ENCODE assay signal across 9 mouse cellular contexts in the genomic region with DNA sequence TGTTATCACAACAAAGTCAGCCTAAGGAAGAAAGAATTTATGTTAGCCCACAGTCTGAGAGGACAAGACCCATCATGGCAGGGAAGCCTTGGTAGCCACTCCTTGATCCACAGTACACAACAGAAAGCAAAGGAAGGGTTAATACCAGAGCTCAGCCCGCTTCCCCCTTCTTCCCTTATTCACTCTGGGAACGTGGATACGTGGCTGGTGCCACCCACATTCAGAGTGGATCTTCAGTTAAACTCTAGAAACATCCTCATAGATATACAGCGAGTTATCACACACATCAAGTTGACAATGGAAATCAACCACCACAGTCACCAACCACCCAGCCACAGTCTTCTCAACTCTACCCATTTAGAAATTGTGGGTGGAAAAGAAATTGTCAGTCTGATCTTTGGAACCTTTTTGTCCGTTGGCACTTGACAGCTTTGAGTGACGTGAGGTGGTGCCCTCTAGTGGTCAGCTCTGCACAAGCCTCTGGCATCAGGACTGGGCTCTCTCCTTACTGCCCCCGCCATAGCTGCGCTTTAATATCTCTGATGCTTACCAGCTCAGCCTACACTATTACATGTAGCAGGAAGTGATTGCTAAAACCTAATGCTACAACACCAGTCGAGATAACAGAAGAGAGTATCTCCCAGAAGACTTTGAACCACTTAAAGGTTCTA. TPM values are rescaled to one million over a fixed set of nuclear protein-coding genes. Genes with fewer than 3 reads are reported as not detected.
DNase-seq lines count a peak whose midpoint lies in the region; ATAC-seq lines count a peak whose summit lies in the region.
"Had no signal": no experiment of that assay in that cellular context is flagged by ENCODE, and none has a peak within 500 bp of the region (broad histone marks: within the 10 kb centered on the region; RNA-seq: fewer than 3 reads in every experiment).

No protein-coding gene starts in this region.

- no peak overlapping the region for H3K9ac ChIP-seq in forebrain, embryonic 12.5 days
- H3K9ac ChIP-seq in hindbrain, embryonic 14.5 days, result no peak overlapping the region
- H3K9ac ChIP-seq in limb, embryonic 11.5 days (ENCODE audit: low read length), result no peak overlapping the region
- no peak overlapping the region for H3K9ac ChIP-seq in midbrain, embryonic 14.5 days (replicated peaks; ENCODE audit: low read length)
- H3K9ac ChIP-seq: limb, embryonic 15.5 days had no signal

- peak; percentile 52 for DNase-seq in ovary, postnatal 36 days (ENCODE audit: low spot score)
- no peak for DNase-seq in ovary, adult 18-20 months (ENCODE audit: low spot score)
- peak; percentile 78 for DNase-seq in c-Kit-positive CD71-positive TER-119-negative erythroid progenitor cells, embryonic 14.5 days (ENCODE audit: low read depth)
- no peak for DNase-seq in hindbrain, embryonic 14.5 days (ENCODE audit: low spot score)
- peak; percentile 77 for DNase-seq in limb, embryonic 11.5 days (ENCODE audit: low spot score)
- peak; percentile 77 for DNase-seq in midbrain, embryonic 14.5 days
- peak; percentile 74 for DNase-seq in testis, postnatal 10 days (ENCODE audit: low spot score)

- H3K9me3 ChIP-seq in forebrain, embryonic 12.5 days, result no peaks in the 10 kb centered on the region
- no peaks in the 10 kb centered on the region for H3K9me3 ChIP-seq in hindbrain, embryonic 14.5 days (ENCODE audit: control insufficient read depth, low read length)
- no peaks in the 10 kb centered on the region for H3K9me3 ChIP-seq in limb, embryonic 11.5 days (ENCODE audit: control insufficient read depth, low read length)
- no peaks in the 10 kb centered on the region for H3K9me3 ChIP-seq in midbrain, embryonic 14.5 days (ENCODE audit: control insufficient read depth, low read length)
- H3K9me3 ChIP-seq: limb, embryonic 15.5 days had no signal

- no peaks in the 10 kb centered on the region for H3K27me3 ChIP-seq in forebrain, embryonic 12.5 days
- no peaks in the 10 kb centered on the region for H3K27me3 ChIP-seq in hindbrain, embryonic 14.5 days (ENCODE audit: control insufficient read depth, insufficient read depth, low read length)
- H3K27me3 ChIP-seq in limb, embryonic 11.5 days (ENCODE audit: control insufficient read depth, insufficient read depth, low read length), result no peaks in the 10 kb centered on the region
- no peaks in the 10 kb centered on the region for H3K27me3 ChIP-seq in midbrain, embryonic 14.5 days (ENCODE audit: control insufficient read depth, insufficient read depth, low read length)
- H3K27me3 ChIP-seq: limb, embryonic 15.5 days had no signal

- no peak overlapping the region for H3K4me2 ChIP-seq in forebrain, embryonic 12.5 days
- no peak overlapping the region for H3K4me2 ChIP-seq in hindbrain, embryonic 14.5 days (replicated peaks)
- H3K4me2 ChIP-seq in limb, embryonic 11.5 days (ENCODE audit: low read depth, severe bottlenecking), result no peak overlapping the region
- no peak overlapping the region for H3K4me2 ChIP-seq in midbrain, embryonic 14.5 days (ENCODE audit: low read length)
- H3K4me2 ChIP-seq: limb, embryonic 15.5 days had no signal

- no peak overlapping the region for H3K27ac ChIP-seq in forebrain, embryonic 12.5 days
- no peak overlapping the region for H3K27ac ChIP-seq in hindbrain, embryonic 14.5 days
- H3K27ac ChIP-seq in limb, embryonic 11.5 days (replicated peaks; ENCODE audit: low read depth, low read length), result no peak overlapping the region
- H3K27ac ChIP-seq in midbrain, embryonic 14.5 days (replicated peaks; ENCODE audit: low read depth, low read length), result no peak overlapping the region
- H3K27ac ChIP-seq: limb, embryonic 15.5 days had no signal

- no peaks in the 10 kb centered on the region for H3K36me3 ChIP-seq in forebrain, embryonic 12.5 days (replicated peaks)
- H3K36me3 ChIP-seq in hindbrain, embryonic 14.5 days (replicated peaks; ENCODE audit: control insufficient read depth, insufficient read depth), result no peaks in the 10 kb centered on the region
- no peaks in the 10 kb centered on the region for H3K36me3 ChIP-seq in limb, embryonic 11.5 days (ENCODE audit: control insufficient read depth, insufficient read depth, low read length)
- no peaks in the 10 kb centered on the region for H3K36me3 ChIP-seq in midbrain, embryonic 14.5 days (ENCODE audit: control insufficient read depth, insufficient read depth, low read length)
- H3K36me3 ChIP-seq: limb, embryonic 15.5 days had no signal

- peaks cover 3% of the 10 kb centered on the region for H3K4me1 ChIP-seq in forebrain, embryonic 12.5 days
- H3K4me1 ChIP-seq in hindbrain, embryonic 14.5 days (replicated peaks; ENCODE audit: control insufficient read depth, insufficient read depth, low read length), result peaks cover 3% of the 10 kb centered on the region
- no peaks in the 10 kb centered on the region for H3K4me1 ChIP-seq in limb, embryonic 11.5 days (ENCODE audit: control insufficient read depth, insufficient read depth, low read length)
- peaks cover 3% of the 10 kb centered on the region for H3K4me1 ChIP-seq in midbrain, embryonic 14.5 days (ENCODE audit: control insufficient read depth, insufficient read depth, low read length)

- 22% methylated on average over 9 of the region's 9 CpGs for WGBS in forebrain, embryonic 12.5 days
- WGBS in hindbrain, embryonic 14.5 days, result 27% methylated on average over 9 of the region's 9 CpGs
- WGBS in limb, embryonic 11.5 days, result 29% methylated on average over 9 of the region's 9 CpGs
- 21% methylated on average over 9 of the region's 9 CpGs for WGBS in midbrain, embryonic 14.5 days

- ATAC-seq in forebrain, embryonic 12.5 days (ENCODE audit: low FRiP score), result peak; percentile 65; the same call in 1 of the 2 replicates
- ATAC-seq in hindbrain, embryonic 14.5 days (ENCODE audit: low FRiP score), result peak; percentile 56; the same call in 1 of the 2 replicates
- ATAC-seq in limb, embryonic 11.5 days (ENCODE audit: insufficient number of reproducible peaks, low FRiP score, low TSS enrichment, low read depth), result no peak
- peak; percentile 77; the same call in 1 of the 2 replicates for ATAC-seq in midbrain, embryonic 14.5 days (ENCODE audit: low FRiP score, low TSS enrichment)

- no peak overlapping the region for H3K4me3 ChIP-seq in forebrain, embryonic 12.5 days (replicated peaks)
- H3K4me3 ChIP-seq in hindbrain, embryonic 14.5 days (replicated peaks; ENCODE audit: low read length), result no peak overlapping the region
- no peak overlapping the region for H3K4me3 ChIP-seq in limb, embryonic 11.5 days (ENCODE audit: low read depth, low read length)
- H3K4me3 ChIP-seq in midbrain, embryonic 14.5 days (replicated peaks; ENCODE audit: low read depth, low read length), result no peak overlapping the region
- H3K4me3 ChIP-seq: limb, embryonic 15.5 days had no signal

RNA-seq across cellular contexts. Expression of a gene that starts 5.7 kb away (rescaled TPM):
- polyA plus RNA-seq in forebrain, embryonic 12.5 days (2016; fragmentation: Nextera tagmentation; extraction: Ambion mirVana), result 2.8 and 5.1 TPM in 2 replicates
- 2.6 and 2.9 TPM in 2 replicates for polyA plus RNA-seq in hindbrain, embryonic 14.5 days (2014; fragmentation: Nextera tagmentation; extraction: Ambion mirVana)
- polyA plus RNA-seq in limb, embryonic 11.5 days (2014; fragmentation: Nextera tagmentation; extraction: Ambion mirVana), result 1.5 and 2.0 TPM in 2 replicates
- polyA plus RNA-seq in midbrain, embryonic 14.5 days (2014; fragmentation: Nextera tagmentation; extraction: Ambion mirVana), result 3.2 and 4.5 TPM in 2 replicates

RNA-seq across cellular contexts. Expression of a gene that starts 46.6 kb away (rescaled TPM):
- 14.8 and 15.9 TPM in 2 replicates for polyA plus RNA-seq in forebrain, embryonic 12.5 days (2016; fragmentation: Nextera tagmentation; extraction: Ambion mirVana)
- 13.0 and 13.3 TPM in 2 replicates for polyA plus RNA-seq in hindbrain, embryonic 14.5 days (2014; fragmentation: Nextera tagmentation; extraction: Ambion mirVana)
- 8.2 and 8.7 TPM in 2 replicates for polyA plus RNA-seq in limb, embryonic 11.5 days (2014; fragmentation: Nextera tagmentation; extraction: Ambion mirVana)
- 10.6 and 13.4 TPM in 2 replicates for polyA plus RNA-seq in midbrain, embryonic 14.5 days (2014; fragmentation: Nextera tagmentation; extraction: Ambion mirVana)

Comparison
In these comparisons a context has a peak if more than half of its experiments do, and no peak if none do; other contexts are left out.
1. DNase-seq: peak in ovary, postnatal 36 days (single experiment), c-Kit-positive CD71-positive TER-119-negative erythroid progenitor cells, embryonic 14.5 days (single experiment), limb, embryonic 11.5 days (single experiment), midbrain, embryonic 14.5 days (single experiment) and testis, postnatal 10 days (single experiment); none in ovary, adult 18-20 months (single experiment) and hindbrain, embryonic 14.5 days (single experiment).